Mouse (Mus musculus): ENCODE measurements around the gene Mmp9.

The Mmp9 gene

DNA sequence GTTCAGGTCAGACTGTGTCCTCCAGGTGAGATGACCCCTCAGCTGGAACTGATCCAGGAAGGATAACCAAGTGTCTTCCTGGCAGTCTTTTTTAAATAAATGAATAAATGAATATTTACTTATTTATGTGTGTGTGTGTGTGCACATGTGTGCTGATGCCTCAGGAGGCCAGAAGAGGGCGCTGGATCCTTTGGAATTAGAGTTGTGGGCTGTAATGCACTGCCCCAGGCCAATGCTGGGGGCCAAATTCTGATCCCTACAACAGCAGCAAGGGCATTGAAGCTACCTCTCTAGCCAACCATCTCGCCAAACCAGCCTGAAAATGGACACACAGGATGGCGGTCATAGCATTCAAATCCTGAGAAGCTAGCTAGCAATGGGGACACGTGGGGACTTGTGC lies 15.1 kb downstream of the Mmp9 start:
- no peak for DNase-seq (ENCODE audit: low read depth, low spot score)

- no peak for DNase-seq (ENCODE audit: low read depth, low spot score)
Measured at GRCm38 (mm10) chr2:164956195-164956594, 15.6 kb downstream of the Mmp9 start.

DNA sequence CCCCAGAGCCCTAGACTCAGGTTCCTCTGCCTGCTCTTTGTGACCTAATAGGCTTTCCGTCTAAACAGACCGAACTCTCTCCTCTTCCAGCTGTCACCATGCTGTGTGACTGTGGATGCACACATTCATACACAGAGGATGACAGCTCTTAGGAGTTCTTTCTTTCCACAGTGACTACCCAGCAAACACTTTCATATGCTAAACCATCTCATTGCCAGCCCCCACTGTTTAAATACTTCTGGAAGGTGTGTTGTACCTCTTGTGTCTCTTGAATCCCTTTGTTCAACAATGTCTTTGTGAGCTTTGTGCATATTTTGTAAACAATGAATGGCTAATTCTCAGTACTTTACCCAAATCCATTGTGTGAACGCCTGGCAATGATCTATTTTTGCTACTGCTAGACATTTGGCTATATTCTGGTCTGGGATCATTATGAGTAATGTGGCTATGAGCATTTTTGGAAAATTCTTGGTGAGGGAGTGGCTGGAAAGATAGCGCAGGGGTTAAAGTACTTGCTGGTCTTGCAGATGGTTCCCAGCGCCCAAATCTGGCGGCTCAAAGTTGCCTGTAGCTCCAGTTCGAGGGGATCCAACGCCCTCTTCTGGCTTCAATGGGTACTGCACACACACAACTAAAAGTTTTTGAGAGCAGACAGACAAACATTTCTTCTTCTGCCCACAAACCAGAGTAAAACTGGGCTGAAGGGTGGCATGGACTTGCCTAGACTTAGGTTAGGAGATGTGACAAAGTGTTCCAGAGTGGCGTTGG lies 17.2 kb downstream of the Mmp9 start:
- DNase-seq (ENCODE audit: low read depth, low spot score), result no peak

GRCm38 (mm10) chr2:164960716-164961441 lies 20.3 kb downstream of the Mmp9 start, which contains the start of gene Slc12a5:
Slc12a5 (plus strand) TSS chr2:164960802.
- no peak for DNase-seq (ENCODE audit: low read depth, low spot score)

DNA sequence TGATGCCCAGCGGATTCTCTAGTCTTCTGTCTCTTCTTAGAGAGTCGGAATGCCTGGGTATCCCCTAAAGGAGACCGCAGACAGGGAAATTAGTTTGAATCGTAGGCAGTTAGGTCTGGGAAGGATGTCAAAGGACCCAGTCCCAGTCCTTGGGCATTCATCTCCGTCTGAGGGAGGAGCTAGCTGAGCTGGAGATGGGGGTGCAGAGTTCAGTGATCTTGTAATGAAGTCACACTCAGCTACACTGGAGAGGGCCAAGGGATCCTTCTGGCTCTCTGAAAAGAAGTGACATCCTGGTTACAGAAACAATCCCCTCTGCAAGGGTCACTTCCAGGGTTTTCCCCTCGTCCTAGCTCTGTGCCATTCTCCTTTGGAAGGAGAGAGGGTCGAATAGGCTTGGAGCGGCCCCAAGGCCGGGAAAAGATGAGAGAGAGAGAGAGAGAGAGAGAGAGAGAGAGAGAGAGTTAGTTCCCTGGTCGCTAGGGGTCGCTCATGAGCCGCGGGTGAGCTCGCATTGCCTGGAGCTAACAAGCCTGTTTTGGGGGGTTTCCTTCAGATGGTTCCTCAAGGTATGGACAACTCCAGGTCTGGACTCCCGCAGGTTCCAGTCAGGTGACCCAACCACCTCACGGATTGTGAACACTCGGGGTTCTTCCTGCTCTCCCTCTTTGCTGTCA lies 21.1 kb downstream of the Mmp9 start:
- DNase-seq (ENCODE audit: low read depth, low spot score), result no peak

GRCm38 (mm10) chr2:164962183-164962580 lies 21.6 kb downstream of the Mmp9 start:
- DNase-seq (ENCODE audit: low read depth, low spot score), result no peak

- DNase-seq (ENCODE audit: low read depth, low spot score), result no peak
Measured at GRCm38 (mm10) chr2:164964242-164964894, 23.8 kb downstream of the Mmp9 start.

DNA sequence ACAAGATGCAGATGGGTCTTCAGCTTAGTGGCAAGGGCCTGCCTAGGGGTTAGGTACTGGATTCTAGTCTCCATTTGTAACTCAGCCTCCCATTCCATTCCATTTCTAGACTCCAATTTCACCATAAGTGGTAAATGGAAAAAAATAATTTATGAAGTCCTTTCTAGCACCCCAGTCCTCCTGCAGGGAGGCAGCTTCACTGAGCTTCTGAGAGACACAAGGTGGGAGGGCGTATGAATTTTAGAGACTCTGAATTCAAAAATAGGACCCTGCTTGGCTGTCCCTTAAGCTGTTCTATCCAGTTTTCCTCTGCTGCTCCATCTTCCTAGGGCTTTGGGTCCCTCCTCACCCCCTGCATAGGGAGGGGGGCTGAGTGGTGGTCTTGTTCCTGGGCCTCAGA lies 24.4 kb downstream of the Mmp9 start:
- no peak for DNase-seq (ENCODE audit: low read depth, low spot score)

DNA sequence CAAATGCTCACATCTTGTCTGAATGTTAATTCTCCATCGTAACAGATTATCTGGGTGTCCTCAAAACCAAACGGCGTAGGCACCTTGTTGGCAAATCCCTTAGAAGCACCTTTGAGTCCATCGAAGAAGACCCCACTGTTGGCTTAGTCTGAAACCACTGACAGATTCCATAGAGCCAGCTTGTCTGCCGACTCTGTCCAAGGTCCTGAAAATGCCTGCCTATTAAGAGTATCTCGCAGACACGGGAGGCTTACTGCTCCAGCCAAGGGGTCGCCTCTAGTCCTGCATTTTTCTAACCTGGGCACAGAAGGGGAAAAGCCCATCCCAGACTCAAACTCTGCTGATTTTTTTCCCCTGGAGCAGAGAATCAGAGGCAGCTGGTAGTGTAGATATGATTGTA lies 25.8 kb downstream of the Mmp9 start:
- no peak for DNase-seq (ENCODE audit: low read depth, low spot score)

DNA sequence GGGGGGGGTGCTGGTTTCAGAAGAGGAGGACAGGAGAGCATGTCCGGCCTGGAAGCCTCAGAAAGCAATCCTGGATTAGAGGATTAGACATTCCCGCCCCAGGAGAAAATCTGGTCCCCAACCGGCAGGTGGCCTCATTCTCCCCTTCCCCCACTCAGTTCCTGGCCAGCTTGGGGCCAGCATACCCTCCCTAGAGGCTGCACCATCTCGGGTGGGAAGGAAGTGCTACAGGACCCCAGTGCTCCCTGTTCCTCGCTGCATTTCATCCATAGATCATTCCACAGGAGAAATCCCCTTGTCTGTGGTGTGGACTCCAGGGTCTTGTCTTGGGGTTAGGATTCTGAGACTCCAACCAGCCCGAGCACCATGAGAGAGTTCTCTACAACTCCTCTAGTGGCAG lies 26.6 kb downstream of the Mmp9 start:
- no peak for DNase-seq (ENCODE audit: low read depth, low spot score)

DNA sequence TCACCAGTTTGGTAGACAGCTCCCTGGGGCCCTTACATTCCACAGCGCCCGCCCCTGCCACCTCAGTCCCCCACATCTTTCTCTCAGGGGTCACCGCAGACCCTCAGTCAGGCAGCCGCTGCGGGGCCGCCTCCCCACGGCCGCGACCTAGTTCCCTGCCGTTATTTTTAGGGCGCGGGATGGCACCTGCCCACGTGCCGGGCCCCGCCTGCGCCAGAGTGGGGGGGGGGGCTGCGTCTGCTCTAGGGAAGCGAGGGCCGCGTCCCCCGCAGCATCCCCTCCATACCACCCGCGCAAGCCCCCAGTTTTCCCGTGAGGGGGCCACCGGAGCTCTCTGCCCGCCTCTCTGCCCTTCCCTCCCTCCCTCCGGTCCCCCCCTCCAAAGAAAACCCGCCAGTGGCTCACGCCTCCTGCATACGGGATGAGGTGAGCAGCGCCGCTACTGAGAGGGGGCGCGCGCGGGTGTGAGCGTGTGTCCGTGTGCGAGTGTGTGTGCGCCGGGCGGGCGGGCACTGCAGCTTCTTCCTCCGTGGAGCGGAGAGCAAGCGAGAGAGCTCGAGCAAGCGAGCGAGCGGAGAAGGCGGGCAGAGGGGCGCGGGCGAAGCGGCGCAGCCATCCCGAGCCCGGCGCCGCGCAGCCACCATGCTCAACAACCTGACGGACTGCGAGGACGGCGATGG lies 27.3 kb downstream of the Mmp9 start:
- DNase-seq (ENCODE audit: low read depth, low spot score), result no peak

- DNase-seq (ENCODE audit: low read depth, low spot score), result peak; percentile 73
Measured at GRCm38 (mm10) chr2:164968451-164968851, 27.9 kb downstream of the Mmp9 start.

DNA sequence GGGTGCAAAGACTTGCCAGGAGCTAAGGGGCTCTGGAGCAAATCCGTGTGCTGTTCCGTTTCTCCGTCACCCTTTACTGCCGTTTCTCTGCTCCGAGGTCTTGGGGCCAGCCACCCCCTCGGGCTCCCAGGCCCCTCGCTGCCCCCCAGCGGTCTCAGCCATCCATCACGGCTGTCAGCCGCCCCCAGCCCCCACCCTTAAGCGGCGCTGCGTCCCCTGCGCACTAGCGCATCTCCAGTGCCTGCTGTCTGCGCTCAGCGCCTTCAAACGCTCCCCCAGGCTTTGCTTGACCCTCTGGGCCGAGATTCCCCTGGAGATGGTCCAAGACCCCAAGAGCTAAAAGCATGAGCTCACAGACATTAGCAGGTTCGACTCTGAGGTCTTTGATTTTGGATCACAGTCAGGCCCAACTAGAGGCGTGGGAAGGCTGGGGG lies 28.8 kb downstream of the Mmp9 start:
- DNase-seq (ENCODE audit: low read depth, low spot score), result no peak

DNA sequence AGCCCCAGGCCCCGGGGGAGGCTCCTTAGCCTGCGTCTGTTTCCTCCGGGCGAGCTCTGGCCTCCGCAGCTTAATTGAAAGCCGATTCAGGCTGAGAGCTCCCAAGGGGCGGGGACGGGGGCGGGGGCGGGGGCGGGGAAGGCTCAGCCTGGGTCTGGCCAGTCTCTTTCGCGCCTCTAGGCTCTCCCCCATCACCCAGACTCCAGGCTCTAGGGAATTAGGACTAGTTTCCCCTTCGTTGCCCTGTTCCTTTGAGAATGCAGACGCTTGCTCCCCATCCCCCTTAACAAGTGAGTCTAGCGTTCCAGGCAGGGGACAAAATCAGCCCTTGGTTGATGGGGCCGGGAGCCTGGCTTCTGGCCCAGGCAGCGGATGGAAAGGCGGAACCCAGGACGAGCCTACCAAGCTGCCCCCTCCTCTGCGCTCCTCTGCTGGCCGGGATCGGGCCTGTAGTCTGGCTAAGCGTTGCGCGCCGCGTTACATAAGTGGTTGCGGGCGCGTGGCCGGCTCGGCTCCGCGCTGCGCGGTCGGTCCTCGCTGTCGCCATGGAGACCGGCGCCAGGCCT lies 30.1 kb downstream of the Mmp9 start:
- no peak for DNase-seq (ENCODE audit: low read depth, low spot score)

DNA sequence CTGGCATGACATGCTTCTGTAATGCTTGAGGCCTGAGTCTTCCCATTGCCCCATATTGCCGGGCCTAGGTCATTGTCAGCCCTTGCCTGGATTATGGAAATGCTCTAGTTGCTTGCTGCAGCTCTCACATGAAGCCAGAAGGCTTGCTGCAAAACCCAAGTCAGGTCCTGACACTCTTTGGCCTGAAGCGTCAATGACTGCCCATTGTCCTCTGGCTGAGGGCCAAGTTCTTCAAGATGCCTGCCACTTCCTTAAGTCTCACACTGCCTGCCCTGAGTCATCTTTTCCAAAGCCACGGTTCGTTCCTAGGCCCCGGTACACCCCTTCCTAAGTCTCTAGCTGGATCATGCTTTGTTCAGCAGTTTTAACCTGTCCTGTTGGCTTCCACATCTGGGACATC lies 32.1 kb downstream of the Mmp9 start:
- no peak for DNase-seq (ENCODE audit: low read depth, low spot score)

DNA sequence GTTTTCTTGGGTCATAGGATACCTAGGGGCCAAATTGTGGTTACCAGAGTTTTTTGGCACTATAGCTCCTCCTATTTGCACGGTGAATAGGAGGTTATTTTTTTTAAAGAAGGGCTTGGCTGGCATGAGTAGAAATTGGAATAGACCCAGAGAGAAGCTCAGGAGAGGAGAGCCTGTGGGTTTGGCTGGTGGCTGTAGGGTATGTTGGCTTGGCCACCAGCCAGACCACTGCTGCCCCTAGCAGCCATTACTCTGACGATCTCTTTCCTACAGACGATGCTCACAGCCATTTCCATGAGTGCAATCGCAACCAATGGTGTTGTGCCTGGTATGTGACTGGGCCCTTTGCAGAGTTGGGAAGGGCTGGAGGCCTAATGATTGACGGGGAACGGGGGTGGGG lies 35.0 kb downstream of the Mmp9 start:
- no peak for DNase-seq (ENCODE audit: low read depth, low spot score)

GRCm38 (mm10) chr2:164979749-164980148 lies 39.2 kb downstream of the Mmp9 start:
- DNase-seq (ENCODE audit: low read depth, low spot score), result no peak

DNA sequence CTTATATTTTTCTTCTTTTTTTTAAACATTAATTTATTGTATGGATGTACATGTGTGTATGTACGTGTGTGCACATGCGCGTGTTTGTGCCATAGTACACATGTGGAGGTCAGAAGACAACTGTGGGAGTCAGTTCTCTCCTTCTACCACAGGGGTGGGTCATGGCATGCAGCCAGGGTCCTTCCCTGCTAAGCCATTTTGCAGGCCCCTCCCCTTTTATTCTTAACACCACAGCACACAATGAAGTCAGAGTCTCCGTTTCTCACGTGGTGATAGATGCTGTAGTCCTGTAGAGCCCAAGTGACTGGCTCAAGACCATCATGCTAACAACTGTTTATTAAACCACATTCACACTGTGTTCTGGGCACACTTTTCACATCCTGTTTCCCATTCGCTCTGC lies 45.4 kb downstream of the Mmp9 start:
- no peak for DNase-seq (ENCODE audit: low read depth, low spot score)

DNA sequence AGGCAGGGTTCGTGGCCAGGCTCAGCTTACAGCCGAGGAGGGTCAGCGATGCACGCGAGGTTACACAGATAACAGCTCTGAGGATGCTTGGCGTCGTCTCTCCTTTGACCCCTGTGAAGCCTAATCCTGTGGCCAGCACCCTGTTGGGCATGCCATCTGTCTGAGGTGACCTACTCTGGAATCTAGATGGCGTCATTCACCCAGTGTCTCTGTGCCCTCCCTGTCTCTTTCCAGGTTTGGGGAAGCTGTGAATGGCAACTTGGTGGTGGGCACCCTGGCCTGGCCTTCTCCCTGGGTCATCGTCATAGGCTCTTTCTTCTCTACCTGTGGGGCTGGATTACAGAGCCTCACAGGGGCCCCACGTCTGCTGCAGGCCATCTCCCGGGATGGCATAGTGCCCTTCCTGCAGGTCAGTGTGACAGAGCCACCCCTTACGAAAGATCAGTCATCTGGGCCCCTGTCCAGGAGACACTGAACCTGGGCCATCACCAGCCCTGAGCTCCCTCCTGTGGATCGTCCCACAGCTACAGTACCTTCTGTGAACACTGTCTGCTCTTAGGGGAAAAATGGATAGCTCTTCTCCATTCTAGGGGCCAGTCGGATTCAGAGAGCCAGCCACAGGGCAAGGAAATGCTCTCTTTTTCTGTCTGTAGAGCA lies 45.9 kb downstream of the Mmp9 start:
- DNase-seq (ENCODE audit: low read depth, low spot score), result no peak

- no peak for DNase-seq (ENCODE audit: low read depth, low spot score)
Measured at GRCm38 (mm10) chr2:164988777-164989176, 48.2 kb downstream of the Mmp9 start.

DNA sequence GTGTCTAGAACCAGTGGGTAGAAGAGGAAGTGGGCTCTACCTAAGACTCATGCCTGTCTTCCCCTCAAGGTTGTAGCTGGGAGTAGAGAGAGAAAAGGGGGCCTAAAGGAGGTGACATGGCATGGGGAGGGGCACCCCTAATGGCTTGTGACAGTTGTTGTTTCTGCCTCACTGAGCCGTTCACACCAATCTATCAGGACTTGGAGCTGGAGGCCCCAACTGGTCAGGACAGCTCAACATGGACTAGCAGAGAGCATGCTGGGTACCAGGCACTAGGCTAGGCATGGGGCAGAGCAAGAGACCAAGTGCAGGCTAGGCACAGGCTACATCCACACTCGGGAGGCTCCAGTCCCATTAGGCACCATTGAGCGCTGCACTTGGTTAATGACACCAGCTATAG lies 50.5 kb downstream of the Mmp9 start:
- no peak for DNase-seq (ENCODE audit: low read depth, low spot score)
